Mouse (Mus musculus): ENCODE results near the gene Lrrc37a. TPM values are rescaled to one million over a fixed set of nuclear protein-coding genes. Genes with fewer than 3 reads are reported as not detected.

Gene Lrrc37a
- total RNA-seq, 1 experiment = not detected

DNA sequence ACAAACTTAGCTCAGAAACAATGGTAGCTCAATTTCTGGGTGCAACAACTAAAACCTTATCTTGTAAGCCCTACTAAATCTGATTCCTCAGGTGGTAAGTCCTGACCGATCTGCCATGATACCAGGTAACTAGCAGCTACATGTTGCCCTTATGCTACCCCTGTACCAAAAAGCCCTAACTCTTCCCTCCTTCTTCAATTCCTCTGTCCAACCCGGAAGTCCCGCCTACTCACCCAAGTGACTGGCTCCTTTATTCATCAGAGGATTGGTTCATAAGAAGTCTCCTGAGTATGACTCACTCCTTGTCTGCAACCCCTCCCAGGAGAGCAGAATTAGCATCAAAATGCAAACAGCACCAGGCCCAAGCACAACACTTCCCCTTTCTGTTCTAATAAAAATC is 60.7 kb downstream of the Lrrc37a start:
- Histone ChIP-seq H3K9me3 (ENCODE audit: control insufficient read depth, insufficient read depth, low read depth, low read length) (no peaks in the 10 kb centered on the region), H3K27ac (ENCODE audit: insufficient read depth, low read depth, low read length, poor library complexity, severe bottlenecking) (peak overlapping the region; percentile 54; the same call in 1 of the 2 replicates), H3K9ac (ENCODE audit: insufficient read depth, low read depth, low read length, poor library complexity, severe bottlenecking) (no peak overlapping the region; the same call in 1 of the 2 replicates), H3K4me1 (ENCODE audit: control insufficient read depth in 2 of 2, insufficient read depth in 2 of 2, low read length in 2 of 2, poor library complexity in 1 of 2) (peaks cover 8 to 12% of the 10 kb centered on the region in 2 experiments), H3K36me3 (ENCODE audit: control insufficient read depth, insufficient read depth, low read length, poor library complexity, severe bottlenecking) (no peaks in the 10 kb centered on the region; the same call in 1 of the 2 replicates), H3K4me3 (ENCODE audit: insufficient read depth in 1 of 2, low read depth in 1 of 2, low read length in 2 of 2, poor library complexity in 1 of 2, severe bottlenecking in 1 of 2) (peak overlapping the region; percentile 53 to 67)
- DNase-seq (ENCODE audit: low read depth, low spot score) = peak; percentile 51
- TF ChIP-seq HCFC1 (IDR thresholded peaks at IDR 0.05; ENCODE audit: borderline replicate concordance, insufficient read depth, low read length) (no peak), CHD2 (IDR thresholded peaks at IDR 0.05; ENCODE audit: low read depth, low read length) (no peak), ZNF384 (IDR thresholded peaks at IDR 0.05; ENCODE audit: low read depth, low read length) (no peak), ZC3H11A (IDR thresholded peaks at IDR 0.05; ENCODE audit: borderline replicate concordance, low read depth, low read length) (no peak), MAFK (IDR thresholded peaks at IDR 0.05; ENCODE audit: insufficient read depth, low read depth, low read length) (no peak)
- in situ Hi-C loops (cut with MboI; ENCODE audit: low sequenced_read_pairs in 2 of 2, unreplicated experiment in 2 of 2) = no loop called here

DNA sequence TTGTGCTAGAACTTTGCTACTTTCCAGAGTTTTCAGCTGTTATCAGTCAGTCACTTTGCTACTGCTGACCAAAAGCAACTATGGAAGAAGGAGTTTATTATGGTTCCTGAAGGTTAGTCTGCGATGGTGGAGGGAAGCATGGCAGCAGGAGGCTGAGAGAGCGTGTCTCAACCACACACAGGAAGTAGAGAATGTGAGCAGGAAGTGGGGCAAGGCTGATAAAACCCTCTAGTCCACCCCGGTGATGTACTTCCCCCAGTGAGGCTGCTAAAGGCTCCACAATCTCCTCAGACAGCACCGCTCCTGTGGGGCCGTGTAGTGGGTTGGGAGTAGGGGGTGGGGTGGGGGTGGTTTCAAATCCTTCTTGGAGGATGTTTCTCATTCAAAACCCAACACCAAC is 68.1 kb downstream of the Lrrc37a start:
- in situ Hi-C loops (cut with MboI; ENCODE audit: low sequenced_read_pairs in 2 of 2, unreplicated experiment in 2 of 2) = no loop called here
- Histone ChIP-seq H3K4me3 (ENCODE audit: insufficient read depth in 1 of 2, low read depth in 1 of 2, low read length in 2 of 2, poor library complexity in 1 of 2, severe bottlenecking in 1 of 2) (no peak overlapping the region), H3K36me3 (ENCODE audit: control insufficient read depth, insufficient read depth, low read length, poor library complexity, severe bottlenecking) (no peaks in the 10 kb centered on the region), H3K4me1 (ENCODE audit: control insufficient read depth in 2 of 2, insufficient read depth in 2 of 2, low read length in 2 of 2, poor library complexity in 1 of 2) (peaks cover 0 to 8% of the 10 kb centered on the region in 2 experiments; a peak in 1 of 4 replicates), H3K9ac (ENCODE audit: insufficient read depth, low read depth, low read length, poor library complexity, severe bottlenecking) (no peak overlapping the region), H3K9me3 (ENCODE audit: control insufficient read depth, insufficient read depth, low read depth, low read length) (no peaks in the 10 kb centered on the region), H3K27ac (ENCODE audit: insufficient read depth, low read depth, low read length, poor library complexity, severe bottlenecking) (no peak overlapping the region)
- TF ChIP-seq CHD2 (IDR thresholded peaks at IDR 0.05; ENCODE audit: low read depth, low read length) = no peak
- no peak for TF ChIP-seq ZC3H11A (IDR thresholded peaks at IDR 0.05; ENCODE audit: borderline replicate concordance, low read depth, low read length)
- TF ChIP-seq ZNF384 (IDR thresholded peaks at IDR 0.05; ENCODE audit: low read depth, low read length) = no peak
- no peak for TF ChIP-seq MAFK (IDR thresholded peaks at IDR 0.05; ENCODE audit: insufficient read depth, low read depth, low read length)
- no peak for TF ChIP-seq HCFC1 (IDR thresholded peaks at IDR 0.05; ENCODE audit: borderline replicate concordance, insufficient read depth, low read length)
- DNase-seq (ENCODE audit: low read depth, low spot score) = no peak

DNA sequence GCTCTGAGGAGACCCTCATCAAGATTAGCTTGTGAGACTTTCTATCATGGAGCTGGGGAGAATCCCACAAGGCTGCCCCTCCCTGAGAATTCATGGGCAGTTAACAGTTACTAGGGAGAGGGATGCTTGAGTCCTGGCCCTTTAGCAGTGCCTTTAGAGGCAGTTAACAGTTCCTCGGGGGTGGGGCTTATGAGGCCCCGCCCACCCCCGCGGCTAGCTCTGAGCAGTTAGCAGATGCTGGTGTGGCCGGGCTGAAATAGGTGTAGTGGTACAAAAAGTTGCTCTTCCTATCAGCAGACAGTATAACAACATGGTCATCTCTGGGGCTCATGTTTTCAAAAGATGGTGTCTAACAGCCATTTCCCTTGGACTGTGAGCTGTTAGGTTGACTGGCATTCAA is 79.4 kb downstream of the Lrrc37a start:
- no peak for DNase-seq (ENCODE audit: low read depth, low spot score)
- Histone ChIP-seq H3K27ac (ENCODE audit: insufficient read depth, low read depth, low read length, poor library complexity, severe bottlenecking) (no peak overlapping the region), H3K9me3 (ENCODE audit: control insufficient read depth, insufficient read depth, low read depth, low read length) (no peaks in the 10 kb centered on the region), H3K9ac (ENCODE audit: insufficient read depth, low read depth, low read length, poor library complexity, severe bottlenecking) (no peak overlapping the region), H3K36me3 (ENCODE audit: control insufficient read depth, insufficient read depth, low read length, poor library complexity, severe bottlenecking) (no peaks in the 10 kb centered on the region), H3K4me3 (ENCODE audit: insufficient read depth in 1 of 2, low read depth in 1 of 2, low read length in 2 of 2, poor library complexity in 1 of 2, severe bottlenecking in 1 of 2) (no peak overlapping the region), H3K4me1 (ENCODE audit: control insufficient read depth in 2 of 2, insufficient read depth in 2 of 2, low read length in 2 of 2, poor library complexity in 1 of 2) (peaks cover 3 to 5% of the 10 kb centered on the region in 2 experiments; a peak in 3 of 4 replicates)
- TF ChIP-seq HCFC1 (IDR thresholded peaks at IDR 0.05; ENCODE audit: borderline replicate concordance, insufficient read depth, low read length) = no peak
- in situ Hi-C loops (cut with MboI; ENCODE audit: low sequenced_read_pairs in 2 of 2, unreplicated experiment in 2 of 2) = no loop called here

DNA sequence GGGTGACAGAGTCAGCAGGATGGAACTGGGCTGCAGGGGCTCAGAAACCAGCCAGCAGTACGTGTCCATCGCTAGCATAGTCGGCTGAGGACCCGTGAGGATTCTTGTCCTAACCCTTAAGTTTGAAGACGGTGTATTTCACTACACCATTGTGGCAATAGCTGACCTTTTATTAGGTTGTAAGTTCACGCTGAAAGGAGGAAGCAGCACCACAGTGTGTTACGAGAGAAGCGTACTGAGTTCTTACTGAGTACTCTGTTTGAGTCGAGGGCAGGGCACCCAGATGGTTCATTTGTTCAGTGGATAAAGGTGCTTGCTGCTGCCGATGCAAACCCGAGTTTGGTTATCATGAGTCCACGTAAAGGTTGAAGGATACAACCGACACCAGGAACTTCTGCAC is 84.7 kb downstream of the Lrrc37a start:
- Histone ChIP-seq H3K4me3 (ENCODE audit: insufficient read depth in 1 of 2, low read depth in 1 of 2, low read length in 2 of 2, poor library complexity in 1 of 2, severe bottlenecking in 1 of 2) (no peak overlapping the region), H3K9ac (ENCODE audit: insufficient read depth, low read depth, low read length, poor library complexity, severe bottlenecking) (no peak overlapping the region), H3K36me3 (ENCODE audit: control insufficient read depth, insufficient read depth, low read length, poor library complexity, severe bottlenecking) (no peaks in the 10 kb centered on the region), H3K4me1 (ENCODE audit: control insufficient read depth in 2 of 2, insufficient read depth in 2 of 2, low read length in 2 of 2, poor library complexity in 1 of 2) (peaks cover 2 to 5% of the 10 kb centered on the region in 2 experiments; a peak in 2 of 4 replicates), H3K27ac (ENCODE audit: insufficient read depth, low read depth, low read length, poor library complexity, severe bottlenecking) (no peak overlapping the region), H3K9me3 (ENCODE audit: control insufficient read depth, insufficient read depth, low read depth, low read length) (no peaks in the 10 kb centered on the region)
- in situ Hi-C loops (cut with MboI; ENCODE audit: low sequenced_read_pairs in 2 of 2, unreplicated experiment in 2 of 2) = no loop called here
- TF ChIP-seq CHD2 (IDR thresholded peaks at IDR 0.05; ENCODE audit: low read depth, low read length) = no peak
- no peak for TF ChIP-seq ZC3H11A (IDR thresholded peaks at IDR 0.05; ENCODE audit: borderline replicate concordance, low read depth, low read length)
- TF ChIP-seq MAFK (IDR thresholded peaks at IDR 0.05; ENCODE audit: insufficient read depth, low read depth, low read length) = no peak
- TF ChIP-seq ZNF384 (IDR thresholded peaks at IDR 0.05; ENCODE audit: low read depth, low read length) = no peak
- TF ChIP-seq HCFC1 (IDR thresholded peaks at IDR 0.05; ENCODE audit: borderline replicate concordance, insufficient read depth, low read length) = no peak
- no peak for DNase-seq (ENCODE audit: low read depth, low spot score)

GRCm38 (mm10) chr11:103419226-103419625 is 85.2 kb downstream of the Lrrc37a start:
- TF ChIP-seq CHD2 (IDR thresholded peaks at IDR 0.05; ENCODE audit: low read depth, low read length) (no peak), ZNF384 (IDR thresholded peaks at IDR 0.05; ENCODE audit: low read depth, low read length) (no peak), ZC3H11A (IDR thresholded peaks at IDR 0.05; ENCODE audit: borderline replicate concordance, low read depth, low read length) (no peak), HCFC1 (IDR thresholded peaks at IDR 0.05; ENCODE audit: borderline replicate concordance, insufficient read depth, low read length) (no peak), MAFK (IDR thresholded peaks at IDR 0.05; ENCODE audit: insufficient read depth, low read depth, low read length) (no peak)
- Histone ChIP-seq H3K9ac (ENCODE audit: insufficient read depth, low read depth, low read length, poor library complexity, severe bottlenecking) (no peak overlapping the region), H3K4me1 (ENCODE audit: control insufficient read depth in 2 of 2, insufficient read depth in 2 of 2, low read length in 2 of 2, poor library complexity in 1 of 2) (peaks cover 2 to 5% of the 10 kb centered on the region in 2 experiments; a peak in 2 of 4 replicates), H3K4me3 (ENCODE audit: insufficient read depth in 1 of 2, low read depth in 1 of 2, low read length in 2 of 2, poor library complexity in 1 of 2, severe bottlenecking in 1 of 2) (no peak overlapping the region), H3K36me3 (ENCODE audit: control insufficient read depth, insufficient read depth, low read length, poor library complexity, severe bottlenecking) (no peaks in the 10 kb centered on the region), H3K9me3 (ENCODE audit: control insufficient read depth, insufficient read depth, low read depth, low read length) (no peaks in the 10 kb centered on the region), H3K27ac (ENCODE audit: insufficient read depth, low read depth, low read length, poor library complexity, severe bottlenecking) (no peak overlapping the region)
- DNase-seq (ENCODE audit: low read depth, low spot score) = no peak
- in situ Hi-C loops (cut with MboI; ENCODE audit: low sequenced_read_pairs in 2 of 2, unreplicated experiment in 2 of 2) = no loop called here
